In the genomic region with DNA sequence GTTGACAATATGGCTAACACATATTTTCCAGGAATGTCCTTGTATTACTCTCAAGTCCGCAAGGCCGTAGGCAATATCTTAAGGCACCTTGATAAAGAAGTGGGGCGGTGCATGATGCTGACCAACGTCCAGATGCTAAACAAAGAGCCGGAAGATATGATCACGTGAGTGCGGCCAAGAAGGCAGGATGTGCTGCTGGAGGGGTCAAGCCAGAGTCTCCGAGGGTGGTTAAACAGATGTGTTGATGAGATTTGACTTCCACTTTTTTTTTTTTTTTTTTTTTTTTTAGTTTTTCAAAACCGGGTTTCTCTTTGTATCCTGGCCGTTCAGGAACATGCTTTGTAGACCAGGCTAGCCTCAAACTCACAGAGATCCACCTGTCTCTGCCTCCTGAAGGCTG, we compare ENCODE assay signal across 26 mouse cellular contexts.
"Had no signal": no experiment of that assay in that cellular context is flagged by ENCODE, and none has a peak within 500 bp of the region (broad histone marks: within the 10 kb centered on the region; RNA-seq: fewer than 3 reads in every experiment).

No protein-coding gene starts in this region.

- H3K4me1 ChIP-seq: embryonic facial prominence, embryonic 12.5 days; embryonic facial prominence, embryonic 15.5 days; forebrain, embryonic 12.5 days; forebrain, embryonic 13.5 days; forebrain, embryonic 15.5 days had no signal

- H3K4me2 ChIP-seq: embryonic facial prominence, embryonic 12.5 days; embryonic facial prominence, embryonic 13.5 days; embryonic facial prominence, embryonic 15.5 days; forebrain, embryonic 12.5 days; forebrain, embryonic 13.5 days; forebrain, embryonic 15.5 days; heart, embryonic 11.5 days had no signal

- H3K4me3 ChIP-seq: embryonic facial prominence, embryonic 10.5 days; embryonic facial prominence, embryonic 12.5 days; embryonic facial prominence, embryonic 13.5 days; embryonic facial prominence, embryonic 15.5 days; erythroblast, embryonic 14.5 days; forebrain, embryonic 10.5 days; forebrain, embryonic 12.5 days; forebrain, embryonic 13.5 days; forebrain, embryonic 15.5 days; gastrocnemius, adult 2 months; heart, adult 2 months; heart, embryonic 10.5 days had no signal

- ATAC-seq: forebrain, embryonic 13.5 days; forebrain, embryonic 14.5 days; forebrain, embryonic 15.5 days; forebrain, embryonic 16.5 days; forebrain, postnatal 0 days had no signal

- H3K9ac ChIP-seq: embryonic facial prominence, embryonic 12.5 days; embryonic facial prominence, embryonic 13.5 days; embryonic facial prominence, embryonic 15.5 days; forebrain, embryonic 12.5 days; forebrain, embryonic 13.5 days; forebrain, embryonic 15.5 days; forebrain, postnatal 0 days had no signal

- H3K27me3 ChIP-seq: embryonic facial prominence, embryonic 12.5 days; embryonic facial prominence, embryonic 13.5 days; embryonic facial prominence, embryonic 15.5 days; forebrain, embryonic 12.5 days; forebrain, embryonic 13.5 days; forebrain, embryonic 15.5 days had no signal

- H3K36me3 ChIP-seq: embryonic facial prominence, embryonic 12.5 days; forebrain, embryonic 10.5 days had no signal

- H3K9me3 ChIP-seq: embryonic facial prominence, embryonic 10.5 days; embryonic facial prominence, embryonic 12.5 days; embryonic facial prominence, embryonic 13.5 days; embryonic facial prominence, embryonic 15.5 days; forebrain, embryonic 10.5 days; forebrain, embryonic 12.5 days; forebrain, embryonic 13.5 days; forebrain, embryonic 15.5 days; heart, embryonic 10.5 days had no signal

- H3K27ac ChIP-seq: embryonic facial prominence, embryonic 10.5 days; embryonic facial prominence, embryonic 12.5 days; embryonic facial prominence, embryonic 13.5 days; embryonic facial prominence, embryonic 15.5 days; forebrain, embryonic 10.5 days; forebrain, embryonic 12.5 days; forebrain, embryonic 13.5 days; forebrain, embryonic 15.5 days; gastrocnemius, adult 2 months; heart, adult 2 months; heart, embryonic 10.5 days had no signal

- DNase-seq: cerebellum, postnatal 10 days; cerebellum, postnatal 14 days; cerebellum, postnatal 25 days; cerebellum, postnatal 36 days; embryo, embryonic 11 days; forebrain, postnatal 0 days; gastrocnemius, adult 2 months; gastrocnemius, postnatal 10 days; gastrocnemius, postnatal 14 days; gastrocnemius, postnatal 25 days; gastrocnemius, postnatal 36 days; heart, adult 18-20 months; heart, adult 2 months had no signal
